Mouse (Mus musculus) heart, embryonic 14.5 days (tissue): ENCODE measurements at regions not wholly inside any gene's neighbourhood (a gene's known extent, or its start where the extent isn't known, plus 50 kb on each side); places are given as distances from the start of the nearest gene placed in this dataset.

ENCODE experiments used
- ATAC-seq: fragments of 200-750 bp; cut with Nextera tagmentation; 2 replicates; pipeline ENCODE4 v1.8.0; 2017; ENCODE audit warnings: low read depth, moderate TSS enrichment; ENCODE audit not compliant: insufficient number of reproducible peaks, insufficient read depth, low FRiP score
- H3K27ac ChIP-seq, 2 experiments: fragments of 200-500 bp in 1 of 2; fragments of 300-500 bp in 1 of 2; sonication (generic) in 1 of 2; replicated peaks in 1 of 2; 2 replicates each; pipeline ENCODE4 v1.5.1; 2012 to 2014; ENCODE audit warnings: low read depth in 2 of 2, low read length in 2 of 2, control low read depth in 1 of 2, mild to moderate bottlenecking in 1 of 2, mixed read lengths in 1 of 2; ENCODE audit not compliant: control insufficient read depth in 1 of 2, insufficient read depth in 1 of 2
- H3K27me3 ChIP-seq: fragments of 300-500 bp; sonication (generic); 2 replicates; pipeline ENCODE4 v1.6.1; 2014; ENCODE audit warnings: mild to moderate bottlenecking, low read length, control low read depth; ENCODE audit not compliant: control insufficient read depth, insufficient read depth
- H3K36me3 ChIP-seq: fragments of 300-500 bp; sonication (generic); 2 replicates; pipeline ENCODE4 v1.6.1; 2014; ENCODE audit warnings: mild to moderate bottlenecking, control low read depth, low read length, mixed read lengths; ENCODE audit not compliant: control insufficient read depth, insufficient read depth
- H3K4me1 ChIP-seq, 2 experiments: fragments of 200-500 bp in 1 of 2; fragments of 300-500 bp in 1 of 2; sonication (generic) in 1 of 2; 2 replicates each; pipeline ENCODE4 v1.6.1; 2012 to 2014; ENCODE audit warnings: low read length in 2 of 2, control low read depth in 1 of 2, mixed read lengths in 1 of 2; ENCODE audit not compliant: control insufficient read depth in 2 of 2, insufficient read depth in 2 of 2
- H3K4me2 ChIP-seq: fragments of 300-500 bp; sonication (generic); 2 replicates; pipeline ENCODE4 v1.6.1; 2014; ENCODE audit warnings: mild to moderate bottlenecking, low read length
- H3K4me3 ChIP-seq, 2 experiments: fragments of 200-500 bp in 1 of 2; fragments of 300-500 bp in 1 of 2; sonication (generic) in 1 of 2; 2 replicates each; pipeline ENCODE4 v1.5.1; 2012 to 2014; ENCODE audit warnings: low read length in 2 of 2, mild to moderate bottlenecking in 2 of 2, control low read depth in 1 of 2, low read depth in 1 of 2, moderate library complexity in 1 of 2; ENCODE audit not compliant: control insufficient read depth in 1 of 2, insufficient read depth in 1 of 2
- H3K9ac ChIP-seq: fragments of 300-500 bp; sonication (generic); 2 replicates; pipeline ENCODE4 v1.6.1; 2014; ENCODE audit warnings: mild to moderate bottlenecking, low read length
- H3K9me3 ChIP-seq: fragments of 300-500 bp; sonication (generic); 2 replicates; pipeline ENCODE4 v1.6.1; 2016; ENCODE audit warnings: low read length, control low read depth; ENCODE audit not compliant: control insufficient read depth
- WGBS: fragments of 180-500 bp; shearing (Covaris S2); extraction: QIAGEN DNeasy Blood & Tissue Kit; methylation state at CpG from one replicate; pipeline ENCODE4 v1.1.7; 2014; 5-methylcytosine and 5-hydroxymethylcytosine counted together

DNA sequence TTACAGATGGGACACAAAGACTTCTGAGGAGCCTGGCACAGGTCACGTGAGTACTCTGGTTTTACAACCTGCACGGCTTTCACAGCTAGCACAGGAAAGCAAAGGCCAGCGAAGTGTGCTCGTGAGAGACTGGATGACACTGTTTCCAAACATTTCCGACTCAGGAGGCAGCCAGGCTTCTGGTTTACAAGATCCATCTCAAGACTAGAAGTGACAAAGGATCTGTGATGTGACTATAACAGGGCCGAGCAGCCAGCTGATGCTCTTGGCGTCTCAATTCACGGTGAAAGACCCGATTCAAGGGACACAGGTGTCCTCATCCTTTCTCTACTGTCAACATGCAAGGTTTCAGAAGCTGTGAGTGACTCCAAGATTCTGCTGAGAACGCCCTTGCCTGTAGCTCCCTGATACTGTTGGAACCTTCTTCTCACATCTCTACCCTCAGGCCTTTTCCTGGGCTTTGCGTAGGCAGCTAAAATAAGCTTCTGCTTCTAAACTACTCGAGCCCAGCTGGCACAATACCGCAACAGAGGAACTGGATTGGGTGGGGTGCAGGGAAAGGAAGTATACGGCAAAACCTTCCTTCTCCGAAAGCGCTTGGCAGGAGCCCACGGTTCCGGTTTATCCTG, 300.3 kb downstream of the Abcc12 start:
- no peak overlapping the region for H3K4me3 ChIP-seq
- H3K4me2 ChIP-seq: no peak overlapping the region
- H3K36me3 ChIP-seq: no peaks in the 10 kb centered on the region
- peaks cover 5% of the 10 kb centered on the region; the same call in 1 of the 2 replicates for H3K9me3 ChIP-seq
- H3K27ac ChIP-seq: no peak overlapping the region
- no peak for ATAC-seq
- WGBS: 81% methylated on average over 18 of the region's 18 CpGs
- H3K9ac ChIP-seq: no peak overlapping the region
- no peaks in the 10 kb centered on the region for H3K27me3 ChIP-seq
- no peaks in the 10 kb centered on the region for H3K4me1 ChIP-seq

DNA sequence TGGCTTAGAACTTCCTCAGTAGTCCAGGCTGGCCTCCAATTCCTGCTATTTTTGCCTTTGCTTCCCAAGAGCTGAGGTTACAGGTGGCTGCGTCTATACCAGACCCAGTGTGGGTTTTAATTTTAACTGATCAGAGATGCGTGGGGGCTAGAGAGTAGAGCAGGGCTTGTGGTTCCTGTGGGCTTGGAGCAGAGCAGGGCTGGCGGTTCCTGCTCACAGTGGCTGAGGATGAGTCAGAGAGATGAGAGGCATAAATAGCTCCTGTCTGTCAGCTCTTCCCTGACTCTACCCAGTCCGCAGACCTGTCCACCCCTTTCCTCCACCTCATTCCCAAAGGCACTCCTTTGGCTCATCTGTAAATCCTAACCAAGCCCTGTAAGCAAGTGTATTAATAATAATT, 304.8 kb downstream of the Abcc12 start:
- Histone ChIP-seq H3K27me3 (no peaks in the 10 kb centered on the region), H3K9me3 (no peaks in the 10 kb centered on the region), H3K36me3 (no peaks in the 10 kb centered on the region), H3K27ac (no peak overlapping the region), H3K4me2 (no peak overlapping the region), H3K4me3 (no peak overlapping the region), H3K4me1 (no peaks in the 10 kb centered on the region), H3K9ac (no peak overlapping the region)
- no peak for ATAC-seq
- 49% methylated on average over 4 of the region's 4 CpGs for WGBS

DNA sequence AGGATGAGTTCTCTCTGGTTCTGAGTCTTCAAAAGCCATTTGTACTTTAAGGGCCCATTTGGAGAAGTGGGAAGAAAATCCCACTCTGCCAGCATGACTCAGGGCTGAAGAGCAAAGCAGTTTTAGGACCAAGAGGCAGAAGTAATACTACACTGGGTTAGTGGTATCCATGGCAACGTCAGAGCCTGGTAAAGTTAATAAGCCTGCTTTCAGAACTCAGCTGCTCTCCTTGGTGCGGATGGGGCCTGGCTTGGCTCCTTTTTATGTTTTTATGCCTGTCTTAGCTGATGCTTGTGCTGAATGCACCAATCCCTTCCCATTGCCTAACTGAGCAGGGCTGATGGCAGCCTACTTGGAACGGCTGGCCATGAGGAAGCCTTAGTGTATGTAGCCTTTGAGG, 306.7 kb downstream of the Abcc12 start:
- no peak overlapping the region for H3K9ac ChIP-seq
- ATAC-seq: no peak

GRCm38 (mm10) chr8:86272626-86273025, 307.9 kb downstream of the Abcc12 start:
- 9% methylated on average over 1 of the region's 1 CpGs for WGBS
- no peaks in the 10 kb centered on the region for H3K9me3 ChIP-seq
- no peak overlapping the region for H3K9ac ChIP-seq
- no peaks in the 10 kb centered on the region for H3K4me1 ChIP-seq
- H3K4me3 ChIP-seq: no peak overlapping the region
- no peak overlapping the region for H3K4me2 ChIP-seq
- H3K36me3 ChIP-seq: no peaks in the 10 kb centered on the region
- no peak overlapping the region for H3K27ac ChIP-seq
- no peaks in the 10 kb centered on the region for H3K27me3 ChIP-seq
- no peak for ATAC-seq

More for the DNA sequence above, 306.7 kb downstream of the Abcc12 start:
- Histone ChIP-seq H3K27ac (no peak overlapping the region), H3K9me3 (no peaks in the 10 kb centered on the region), H3K27me3 (no peaks in the 10 kb centered on the region), H3K4me2 (no peak overlapping the region), H3K4me3 (no peak overlapping the region), H3K4me1 (no peaks in the 10 kb centered on the region), H3K36me3 (no peaks in the 10 kb centered on the region)
- 78% methylated on average over 3 of the region's 3 CpGs for WGBS

- H3K4me3 ChIP-seq: no peak overlapping the region
- H3K27ac ChIP-seq: no peak overlapping the region
- no peaks in the 10 kb centered on the region for H3K27me3 ChIP-seq
- no peaks in the 10 kb centered on the region for H3K9me3 ChIP-seq
- H3K9ac ChIP-seq: no peak overlapping the region
- ATAC-seq: no peak
- 85% methylated on average over 6 of the region's 6 CpGs for WGBS
- no peaks in the 10 kb centered on the region for H3K36me3 ChIP-seq
- H3K4me1 ChIP-seq: no peaks in the 10 kb centered on the region
- no peak overlapping the region for H3K4me2 ChIP-seq
These were observed 309.0 kb downstream of the Abcc12 start for GRCm38 (mm10) chr8:86271477-86271876.

DNA sequence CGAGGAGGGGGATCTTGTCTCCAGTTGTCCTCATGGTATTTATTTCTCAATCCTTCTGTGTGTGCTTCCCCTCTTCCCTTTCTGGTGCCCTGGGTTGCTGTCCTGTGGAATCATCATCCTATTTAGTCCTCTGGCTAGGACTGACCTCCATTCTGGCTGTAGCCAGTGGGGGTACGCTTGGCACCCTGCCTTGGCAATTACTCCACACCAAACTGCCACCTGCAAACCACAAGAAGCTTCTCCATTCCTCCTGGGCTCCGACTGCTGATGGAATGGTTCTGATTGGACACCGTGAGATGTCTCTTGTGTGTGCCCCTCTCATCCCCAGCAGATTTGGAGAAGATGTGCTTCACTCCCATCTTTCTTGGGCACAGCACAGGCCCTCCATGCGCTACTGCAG, 322.5 kb downstream of the Abcc12 start:
- no peak overlapping the region for H3K27ac ChIP-seq
- 79% methylated on average over 5 of the region's 5 CpGs for WGBS

GRCm38 (mm10) chr8:86255431-86255830, 325.1 kb downstream of the Abcc12 start:
- ATAC-seq: no peak
- Histone ChIP-seq H3K9ac (no peak overlapping the region), H3K4me3 (no peak overlapping the region)

More for the DNA sequence above, 322.5 kb downstream of the Abcc12 start:
- Histone ChIP-seq H3K9me3 (no peaks in the 10 kb centered on the region), H3K27me3 (no peaks in the 10 kb centered on the region), H3K4me2 (no peak overlapping the region), H3K36me3 (no peaks in the 10 kb centered on the region), H3K4me1 (no peaks in the 10 kb centered on the region), H3K9ac (no peak overlapping the region), H3K4me3 (no peak overlapping the region)
- no peak for ATAC-seq

GRCm38 (mm10) chr8:86254680-86255079, 325.8 kb downstream of the Abcc12 start:
- no peak for ATAC-seq
- Histone ChIP-seq H3K4me3 (no peak overlapping the region), H3K27me3 (no peaks in the 10 kb centered on the region), H3K27ac (no peak overlapping the region), H3K4me2 (no peak overlapping the region), H3K36me3 (no peaks in the 10 kb centered on the region), H3K9me3 (no peaks in the 10 kb centered on the region), H3K4me1 (no peaks in the 10 kb centered on the region), H3K9ac (no peak overlapping the region)
- WGBS: 81% methylated on average over 1 of the region's 1 CpGs

More at GRCm38 (mm10) chr8:86255431-86255830, 325.1 kb downstream of the Abcc12 start:
- Histone ChIP-seq H3K9me3 (no peaks in the 10 kb centered on the region), H3K4me2 (no peak overlapping the region), H3K27me3 (no peaks in the 10 kb centered on the region), H3K36me3 (no peaks in the 10 kb centered on the region), H3K27ac (no peak overlapping the region), H3K4me1 (no peaks in the 10 kb centered on the region)
